Mouse (Mus musculus): ENCODE data around the gene Gdpd3. TPM values are rescaled to one million over a fixed set of nuclear protein-coding genes. Genes with fewer than 3 reads are reported as not detected.

Gdpd3 gene
- total and polyA plus RNA-seq, 3 experiments: 1.3 to 1.6 (median 1.5) TPM

DNA sequence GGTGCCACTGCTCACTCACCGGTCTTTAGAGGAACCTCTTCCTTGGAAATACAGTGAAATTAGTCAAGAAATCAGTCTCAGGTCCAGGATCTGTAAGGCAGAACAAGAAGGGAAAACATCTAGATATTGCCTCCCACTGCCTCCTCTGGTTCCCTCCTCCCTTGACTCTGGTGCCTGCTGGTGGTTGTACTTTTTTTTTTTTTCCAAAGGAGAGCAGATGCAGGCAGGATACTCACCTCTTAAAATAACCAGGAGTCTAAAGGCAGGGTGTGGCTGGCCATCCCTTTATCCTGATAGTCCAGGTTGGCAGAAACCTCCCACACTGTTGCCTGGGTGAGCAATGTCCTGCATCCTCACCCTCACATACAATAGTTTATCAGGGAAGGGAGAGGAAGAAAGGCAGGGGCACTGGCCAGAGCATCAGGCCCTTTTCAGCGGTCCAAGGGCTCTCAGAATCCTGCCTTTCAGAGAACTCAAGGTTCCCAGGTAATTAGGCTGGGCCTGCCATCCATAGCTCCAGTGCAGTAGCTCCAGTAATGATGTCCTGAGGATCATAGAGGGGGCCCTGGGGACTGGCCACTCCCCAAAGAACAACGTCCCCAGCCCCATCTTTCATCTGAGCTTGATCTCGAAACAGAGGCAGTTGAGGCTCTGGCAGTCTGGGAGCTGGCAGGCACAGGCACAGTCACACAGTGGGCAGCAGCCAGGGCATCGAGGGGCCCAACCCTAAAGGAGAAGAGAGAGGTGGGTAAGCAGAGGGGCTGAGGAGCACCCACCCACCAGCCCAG, 34.3 kb downstream of the Gdpd3 start:
- H3K27me3 ChIP-seq (replicated peaks): no peaks in the 10 kb centered on the region
- no peaks in the 10 kb centered on the region for H3K9me3 ChIP-seq (replicated peaks; ENCODE audit: low read length)
- in situ Hi-C loops (cut with MboI; ENCODE audit: low pct_ligation_motif_present, low pct_unique_long_range_greater_than_20kb, low sequenced_read_pairs) (no loop called here), dilution Hi-C loops (cut with MboI; ENCODE audit: extremely low pct_ligation_motif_present, extremely low pct_unique_long_range_greater_than_20kb, low sequenced_read_pairs) (no loop called here)
- peaks cover 6 to 28% of the 10 kb centered on the region in 2 experiments; a peak in 3 of 4 replicates for H3K4me1 ChIP-seq (ENCODE audit: control insufficient read depth in 1 of 2, insufficient read depth in 2 of 2)
- peak overlapping the region; percentile 73 to 95 (median 77) for H3K4me3 ChIP-seq (replicated peaks in 1 of 3; ENCODE audit: low read depth in 2 of 3, low read length in 2 of 3, poor library complexity in 1 of 3)
- H3K9ac ChIP-seq (ENCODE audit: insufficient read depth, low read depth): peak overlapping the region; percentile 90
- H3K79me2 ChIP-seq (replicated peaks; ENCODE audit: control insufficient read depth, extremely low read depth, insufficient read depth, poor library complexity, severe bottlenecking): peaks cover 26% of the 10 kb centered on the region
- H3K4me2 ChIP-seq (ENCODE audit: insufficient read depth, low read depth, poor library complexity, severe bottlenecking): peak overlapping the region; percentile 72
- TF ChIP-seq TCF12 (IDR thresholded peaks at IDR 0.05; ENCODE audit: low read depth, low read length): no peak
- no peak for TF ChIP-seq RCOR1 (conservative IDR thresholded peaks at IDR 0.05; ENCODE audit: low read depth, low read length)
- TF ChIP-seq PAX5 (IDR thresholded peaks at IDR 0.05; ENCODE audit: low read length): no peak
- TF ChIP-seq MAX (IDR thresholded peaks at IDR 0.05; ENCODE audit: low read length): no peak
- no peak for TF ChIP-seq CTCF (conservative IDR thresholded peaks at IDR 0.05 in 1 of 2, IDR thresholded peaks at IDR 0.05 in 1 of 2; ENCODE audit: low read depth in 2 of 2, low read length in 2 of 2)
- TF ChIP-seq POLR2AphosphoS2 (IDR thresholded peaks at IDR 0.05; ENCODE audit: low read depth, low read length): no peak
- TF ChIP-seq IRF4 (IDR thresholded peaks at IDR 0.05; ENCODE audit: low read depth, low read length): no peak
- no peak for TF ChIP-seq NELFE (IDR thresholded peaks at IDR 0.05; ENCODE audit: low read depth, low read length)
- TF ChIP-seq ZNF384 (IDR thresholded peaks at IDR 0.05; ENCODE audit: low read depth, low read length): no peak; the same call in 1 of the 2 replicates
- no peak for TF ChIP-seq MEF2A (IDR thresholded peaks at IDR 0.05; ENCODE audit: borderline replicate concordance, low read depth, low read length)
- TF ChIP-seq RAD21 (IDR thresholded peaks at IDR 0.05; ENCODE audit: low read depth, low read length): no peak
- no peak for TF ChIP-seq SIN3A (IDR thresholded peaks at IDR 0.05; ENCODE audit: low read length)
- TF ChIP-seq JUN (IDR thresholded peaks at IDR 0.05; ENCODE audit: insufficient read depth, low read depth, low read length): no peak
- no peak for TF ChIP-seq POLR2A (IDR thresholded peaks at IDR 0.05; ENCODE audit: low read depth, low read length)
- TF ChIP-seq MAZ (IDR thresholded peaks at IDR 0.05; ENCODE audit: low read depth, low read length): no peak
- no peak for TF ChIP-seq E2F4 (IDR thresholded peaks at IDR 0.05; ENCODE audit: insufficient replicate concordance, low read depth, low read length)
- TF ChIP-seq ELF1 (IDR thresholded peaks at IDR 0.05; ENCODE audit: low read depth, low read length): no peak
- TF ChIP-seq USF2 (conservative IDR thresholded peaks at IDR 0.05; ENCODE audit: low read depth, low read length): no peak
- H3K36me3 ChIP-seq (replicated peaks in 1 of 2; ENCODE audit: control insufficient read depth in 1 of 2, insufficient read depth in 1 of 2, low read length in 1 of 2): peaks cover 21 to 28% of the 10 kb centered on the region in 2 experiments
- DNase-seq (ENCODE audit: extremely low read depth): no peak
- H3K27ac ChIP-seq (ENCODE audit: insufficient read depth, low read depth): peak overlapping the region; percentile 92; the same call in 1 of the 2 replicates

DNA sequence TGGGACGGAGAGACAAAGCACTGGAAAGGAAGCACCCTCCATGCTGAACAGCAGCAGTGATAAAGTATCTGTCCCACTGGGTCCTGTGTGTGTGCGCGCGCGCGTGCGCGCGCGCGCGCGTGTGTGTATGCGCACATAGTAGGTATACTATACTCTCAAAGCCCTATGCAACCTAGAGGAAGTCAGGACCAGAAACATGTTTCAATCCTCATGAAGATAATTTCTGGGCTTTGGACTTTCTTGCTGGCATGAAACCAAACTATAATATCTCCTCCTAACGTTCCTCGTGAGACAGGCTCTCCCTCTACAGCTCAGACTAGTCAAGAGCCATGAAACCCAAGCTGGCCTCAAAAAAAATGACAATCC, 34.9 kb downstream of the Gdpd3 start:
- Histone ChIP-seq H3K4me1 (ENCODE audit: control insufficient read depth in 1 of 2, insufficient read depth in 2 of 2) (peaks cover 3 to 22% of the 10 kb centered on the region in 2 experiments; a peak in 3 of 4 replicates), H3K36me3 (replicated peaks in 1 of 2; ENCODE audit: control insufficient read depth in 1 of 2, insufficient read depth in 1 of 2, low read length in 1 of 2) (peaks cover 15 to 22% of the 10 kb centered on the region in 2 experiments), H3K27ac (ENCODE audit: insufficient read depth, low read depth) (no peak overlapping the region), H3K9me3 (replicated peaks; ENCODE audit: low read length) (no peaks in the 10 kb centered on the region), H3K79me2 (replicated peaks; ENCODE audit: control insufficient read depth, extremely low read depth, insufficient read depth, poor library complexity, severe bottlenecking) (peaks cover 24% of the 10 kb centered on the region), H3K4me2 (ENCODE audit: insufficient read depth, low read depth, poor library complexity, severe bottlenecking) (no peak overlapping the region), H3K27me3 (replicated peaks) (no peaks in the 10 kb centered on the region), H3K4me3 (replicated peaks in 1 of 3; ENCODE audit: low read depth in 2 of 3, low read length in 2 of 3, poor library complexity in 1 of 3) (no peak overlapping the region), H3K9ac (ENCODE audit: insufficient read depth, low read depth) (no peak overlapping the region)
- in situ Hi-C loops (cut with MboI; ENCODE audit: low pct_ligation_motif_present, low pct_unique_long_range_greater_than_20kb, low sequenced_read_pairs): no loop called here
- TF ChIP-seq USF1 (IDR thresholded peaks at IDR 0.05; ENCODE audit: low read depth, low read length): no peak
- no peak for TF ChIP-seq TCF12 (IDR thresholded peaks at IDR 0.05; ENCODE audit: low read depth, low read length)
- peak; percentile 59; the same call in 1 of the 2 replicates for TF ChIP-seq ZKSCAN1 (IDR thresholded peaks at IDR 0.05; ENCODE audit: borderline replicate concordance, low read depth, low read length)
- TF ChIP-seq MAX (IDR thresholded peaks at IDR 0.05; ENCODE audit: low read length): no peak
- dilution Hi-C loops (cut with MboI; ENCODE audit: extremely low pct_ligation_motif_present, extremely low pct_unique_long_range_greater_than_20kb, low sequenced_read_pairs): no loop called here
- DNase-seq (ENCODE audit: extremely low read depth): no peak

Data from CH12.LX (cell line).